Mouse (Mus musculus) c-Kit-positive CD71-positive TER-119-negative erythroid progenitor cells, embryonic 14.5 days (primary cell): Measurements from ENCODE around the gene Blvra.
"Not testable (repeated sequence)": the region's sequence is repeated elsewhere in the genome, so short reads cannot be mapped to it uniquely, and the experiment has no call there.

ENCODE experiments used
- DNase-seq: peaks from one replicate; pipeline ENCODE4 v3.0.0-alpha.2; 2013; ENCODE audit warnings: low read depth

The Blvra gene

DNA sequence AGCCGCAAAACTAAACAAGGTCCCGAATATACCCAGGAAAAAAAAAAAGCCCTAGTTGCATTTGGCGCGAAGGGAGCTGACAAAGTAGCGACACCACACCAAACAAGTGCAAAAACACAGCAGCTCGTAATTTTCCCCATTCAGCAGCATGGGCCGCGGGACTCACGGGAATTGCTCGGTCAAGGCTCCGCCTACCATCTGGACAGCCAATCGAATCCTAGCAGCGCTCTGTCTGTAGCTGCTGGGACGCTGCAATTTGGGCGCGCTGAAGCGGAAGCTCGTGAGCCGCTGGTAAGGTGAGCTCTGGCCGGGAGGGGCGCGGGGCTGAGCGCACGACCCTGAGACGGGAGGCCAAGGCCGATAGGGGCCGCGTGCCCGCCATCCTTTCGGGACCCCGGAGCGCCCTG, at the start of gene Blvra:
Gene Blvra (plus strand): TSS at position 231 of the 407 bp plus-strand sequence.
- DNase-seq: peak; percentile 91

GRCm38 (mm10) chr2:127035006-127035605, 35.4 kb upstream of the Blvra start:
- DNase-seq: no peak

GRCm38 (mm10) chr2:127037299-127037698, 33.2 kb upstream of the Blvra start:
- DNase-seq: no peak

GRCm38 (mm10) chr2:127061471-127061870, 9.0 kb upstream of the Blvra start:
- no peak for DNase-seq

DNA sequence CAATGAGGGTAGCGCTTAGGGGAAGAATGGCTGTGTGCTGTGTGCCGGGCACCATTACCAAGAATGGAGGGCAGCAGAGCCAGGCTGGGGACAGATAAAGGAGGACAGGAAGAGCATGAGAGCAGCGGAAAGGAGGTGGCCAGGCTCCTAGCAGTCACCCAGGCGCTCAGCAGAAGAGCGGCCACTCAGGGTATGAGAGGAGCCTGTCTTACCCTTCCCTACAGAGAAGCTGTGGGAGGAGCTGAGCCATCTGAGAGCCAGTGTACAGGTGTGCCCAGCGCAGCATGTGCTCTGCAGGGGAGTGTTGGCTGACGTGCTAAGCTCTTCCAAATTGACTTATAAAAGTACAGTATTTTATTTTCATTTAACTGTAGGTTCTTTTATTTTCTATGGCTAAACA, 1.7 kb upstream of the Blvra start:
- no peak for DNase-seq

DNA sequence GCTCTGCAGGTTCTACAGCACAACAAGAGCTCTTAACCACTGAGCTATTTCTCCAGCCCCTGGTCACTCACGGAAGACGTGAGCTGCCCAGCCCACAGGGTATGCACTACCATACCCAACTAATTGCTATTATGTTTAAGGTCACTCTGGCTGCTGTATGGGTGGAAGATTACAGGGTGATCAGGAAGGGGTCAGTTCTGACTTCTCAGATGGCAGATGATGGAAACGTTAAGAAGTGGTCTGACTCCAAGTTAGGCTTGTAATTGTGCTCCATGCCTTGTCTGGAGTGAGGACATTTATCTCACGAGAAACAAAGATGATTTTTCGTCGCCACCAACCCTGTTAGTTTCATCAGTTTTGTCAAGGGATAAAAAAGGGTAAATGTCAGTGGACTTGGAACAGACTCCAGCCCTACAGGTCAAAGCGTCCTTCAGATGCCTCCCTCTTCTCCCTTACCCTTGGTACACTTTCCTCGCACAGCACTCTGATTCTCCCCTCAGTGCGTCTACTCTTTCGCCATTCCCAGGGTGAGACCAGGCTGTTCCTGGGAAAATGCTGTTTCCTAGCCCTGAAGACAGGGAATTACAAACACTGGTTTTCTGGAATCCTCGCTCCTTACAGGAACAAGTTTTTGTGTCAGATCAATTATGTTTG, 557 bp upstream of the Blvra start:
- peak; percentile 17 for DNase-seq

DNA sequence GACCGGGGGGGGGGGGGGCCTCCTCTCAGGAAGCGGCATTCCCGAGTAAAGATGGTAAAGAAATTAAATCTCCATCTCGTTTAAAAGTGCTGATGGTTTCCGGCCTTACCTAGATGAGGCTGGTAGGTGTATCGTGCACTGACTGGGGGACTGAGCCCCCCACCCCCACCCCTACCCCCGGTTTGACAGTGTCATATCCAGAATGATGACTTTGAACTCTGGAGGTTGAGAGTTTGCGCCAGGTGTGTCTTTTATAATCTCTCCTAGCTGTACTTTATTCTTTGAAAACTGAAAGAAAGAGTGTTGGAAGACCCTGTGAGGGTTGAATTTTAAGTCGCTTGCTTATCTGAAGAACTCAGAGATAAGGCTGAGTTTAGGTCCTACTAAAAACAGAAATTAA, 414 bp downstream of the Blvra start:
- DNase-seq: peak; percentile 16

DNA sequence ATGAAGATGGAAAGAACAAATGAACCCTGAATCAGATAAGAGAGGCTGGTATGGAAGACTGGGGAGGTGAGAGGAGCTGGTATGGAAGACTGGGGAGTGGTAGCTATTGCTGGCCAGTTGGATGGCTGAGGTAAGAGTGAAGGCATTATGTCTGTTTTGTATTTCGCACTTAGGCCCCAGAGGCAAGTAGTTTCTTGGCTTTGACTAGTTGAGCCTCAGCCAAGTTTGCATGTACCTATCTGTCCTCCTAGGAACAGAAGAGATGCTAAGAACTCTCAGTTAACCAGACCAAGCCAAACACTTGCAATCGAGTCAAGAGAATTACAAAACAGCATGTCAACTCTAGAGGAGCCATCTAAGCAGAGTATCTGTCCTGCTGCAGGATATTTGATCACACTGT, 3.7 kb downstream of the Blvra start:
- DNase-seq: no peak

DNA sequence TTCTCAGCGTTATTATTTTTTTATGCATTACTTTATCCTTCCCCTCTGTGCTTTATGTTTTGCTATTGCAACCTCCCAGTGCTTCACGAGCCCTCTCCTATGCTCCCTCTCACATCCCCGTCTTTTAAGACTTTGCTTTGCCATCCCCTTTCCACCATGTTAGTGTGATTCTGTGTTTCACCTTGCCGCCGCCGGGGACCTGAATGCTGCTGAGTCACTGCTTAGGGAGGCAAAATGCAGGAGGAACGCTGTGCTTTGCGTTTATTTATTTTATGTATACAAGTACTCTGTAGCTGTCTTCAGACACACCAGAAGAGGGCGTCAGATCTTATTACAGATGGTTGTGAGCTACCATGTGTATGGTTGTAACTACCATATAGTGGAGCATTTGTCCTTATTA, 7.1 kb downstream of the Blvra start:
- DNase-seq: no peak

GRCm38 (mm10) chr2:127079066-127079465, 8.6 kb downstream of the Blvra start:
- not testable (repeated sequence) for DNase-seq

DNA sequence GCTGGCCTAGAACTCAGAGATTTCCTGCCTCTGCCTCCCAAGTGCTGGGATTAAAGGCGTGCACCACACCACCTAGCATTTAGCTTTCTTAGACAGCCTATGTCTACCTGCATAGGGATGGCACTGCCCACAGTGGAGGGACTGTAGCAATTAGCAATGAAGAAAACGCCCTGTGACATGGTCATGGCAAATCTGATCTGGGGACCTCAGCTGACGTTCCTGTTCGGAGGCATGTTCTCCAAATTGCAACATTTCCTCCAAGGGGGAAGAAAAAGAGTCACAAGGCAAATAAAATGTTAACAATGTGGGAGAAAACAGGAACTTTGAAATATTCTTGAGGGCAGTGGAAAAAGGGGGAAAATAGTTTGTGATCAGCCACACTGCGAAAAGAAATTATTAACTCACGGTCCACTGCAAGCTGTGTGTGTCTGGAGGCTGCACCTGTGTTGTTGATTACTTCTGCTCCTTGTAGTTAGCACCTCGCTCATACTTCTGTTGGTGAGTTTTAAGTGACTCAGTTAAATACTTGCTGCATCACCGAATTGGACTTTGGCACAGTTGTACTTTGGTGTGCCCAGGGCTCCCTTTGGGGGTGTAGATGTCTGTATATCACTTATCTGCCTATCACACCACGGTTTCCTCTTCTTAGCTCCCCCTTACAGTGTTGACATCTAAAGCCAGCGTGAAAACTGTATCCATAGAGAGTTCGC, 9.6 kb downstream of the Blvra start:
- no peak for DNase-seq

DNA sequence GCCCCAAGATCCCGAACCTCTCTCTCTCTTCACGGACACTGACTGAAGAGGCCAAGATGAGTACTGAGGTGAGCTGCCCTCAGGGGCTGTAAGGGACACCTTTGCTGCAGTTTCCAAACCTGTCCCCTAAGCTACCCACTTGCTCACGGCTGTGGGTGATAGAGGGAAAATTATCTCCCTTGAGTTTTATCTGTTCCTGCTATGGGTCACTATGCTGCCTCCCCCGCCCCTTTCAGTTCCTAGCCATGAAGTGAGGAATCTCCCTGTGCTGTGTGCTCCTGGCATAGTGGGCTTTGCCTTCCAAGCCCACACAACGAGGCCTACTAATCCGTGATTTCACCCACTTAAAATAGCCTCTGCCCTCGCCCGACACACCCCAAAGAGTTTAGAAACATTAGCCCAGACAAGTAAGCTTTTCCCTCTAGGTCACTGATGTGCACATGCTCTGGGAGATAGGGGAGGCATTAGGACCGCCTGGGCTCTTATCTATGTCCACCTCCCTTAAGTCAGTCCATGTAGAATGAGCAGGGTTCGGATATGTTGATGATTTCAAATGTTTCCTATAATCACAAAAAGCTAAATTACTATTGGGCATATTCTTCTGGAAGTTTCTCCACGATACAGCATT, 10.2 kb downstream of the Blvra start:
- DNase-seq: peak; percentile 33

DNA sequence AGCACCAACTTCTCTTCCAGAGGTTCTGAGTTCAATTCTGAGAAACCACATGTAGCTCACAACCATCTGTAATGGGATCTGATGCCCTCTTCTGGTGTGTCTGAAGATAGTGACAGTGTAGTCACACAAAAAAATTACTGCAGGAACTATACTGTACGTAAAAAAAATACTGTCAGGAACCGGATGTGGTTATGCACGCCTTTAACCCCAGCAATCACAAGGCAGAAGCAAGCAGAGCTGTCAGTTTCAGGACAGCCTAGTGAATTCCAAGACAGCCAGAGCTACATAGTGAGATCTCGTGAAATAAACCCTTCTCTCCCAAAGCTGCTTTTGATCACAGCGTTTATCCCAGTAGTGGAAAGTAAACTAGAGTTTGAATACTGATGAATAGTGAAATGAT, 15.8 kb downstream of the Blvra start:
- DNase-seq: no peak

DNA sequence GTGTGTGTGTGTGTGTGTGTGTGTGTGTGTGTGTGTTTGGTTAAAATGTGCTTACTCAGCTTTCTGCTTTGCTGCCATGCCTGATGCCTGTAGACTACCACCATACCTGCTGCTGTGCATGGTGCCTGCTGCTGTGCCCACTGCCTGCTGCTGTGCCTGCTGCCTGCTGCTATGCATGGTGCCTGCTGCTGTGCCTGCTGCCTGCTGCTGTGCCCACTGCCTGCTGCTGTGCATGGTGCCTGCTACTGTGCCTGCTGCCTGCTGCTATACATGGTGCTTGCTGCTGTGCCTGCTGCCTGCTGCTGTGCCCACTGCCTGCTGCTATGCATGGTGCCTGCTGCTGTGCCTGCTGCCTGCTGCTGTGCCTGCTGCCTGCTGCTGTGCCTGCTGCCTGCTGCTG, 19.7 kb downstream of the Blvra start:
- not testable (repeated sequence) for DNase-seq

DNA sequence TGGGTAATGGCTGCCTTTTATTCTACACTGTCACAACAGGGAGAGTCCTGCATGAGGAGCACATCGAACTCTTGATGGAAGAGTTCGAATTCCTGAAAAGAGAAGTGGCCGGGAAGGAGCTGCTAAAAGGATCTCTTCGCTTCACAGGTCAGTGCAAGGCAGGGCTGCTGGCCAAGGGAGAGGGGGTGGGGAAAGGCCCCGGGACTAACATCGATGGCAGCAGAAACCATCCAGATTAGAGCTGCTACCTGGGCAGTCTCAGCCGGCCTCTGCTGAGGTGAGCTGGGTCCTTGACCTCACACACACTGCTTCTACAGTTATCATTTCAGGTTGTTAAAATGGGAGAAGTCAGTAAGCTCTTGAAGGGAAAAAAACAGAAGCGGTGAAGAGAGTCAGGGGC, 21.5 kb downstream of the Blvra start:
- no peak for DNase-seq

GRCm38 (mm10) chr2:127108986-127109385, 38.5 kb downstream of the Blvra start:
- DNase-seq: no peak

GRCm38 (mm10) chr2:127121591-127122235, 51.2 kb downstream of the Blvra start:
- no peak for DNase-seq

GRCm38 (mm10) chr2:127128926-127129325, 58.5 kb downstream of the Blvra start:
- DNase-seq: no peak

GRCm38 (mm10) chr2:127131353-127131752, 60.9 kb downstream of the Blvra start:
- no peak for DNase-seq

GRCm38 (mm10) chr2:127133621-127134461, 63.4 kb downstream of the Blvra start, which contains the start of gene Ncaph:
Gene Ncaph (minus strand): TSS chr2:127133954.
- peak; percentile 81 for DNase-seq

GRCm38 (mm10) chr2:127135255-127135654, 64.8 kb downstream of the Blvra start:
- not testable (repeated sequence) for DNase-seq
